Mouse (Mus musculus) cerebellum, postnatal 25 days (tissue): ENCODE measurements around the gene Rer1.

Experiments used
- DNase-seq, 2 experiments: peaks; one replicate each; pipeline ENCODE4 v3.0.0; 2021; ENCODE audit warnings: mixed read lengths in 2 of 2

Gene Rer1

DNA sequence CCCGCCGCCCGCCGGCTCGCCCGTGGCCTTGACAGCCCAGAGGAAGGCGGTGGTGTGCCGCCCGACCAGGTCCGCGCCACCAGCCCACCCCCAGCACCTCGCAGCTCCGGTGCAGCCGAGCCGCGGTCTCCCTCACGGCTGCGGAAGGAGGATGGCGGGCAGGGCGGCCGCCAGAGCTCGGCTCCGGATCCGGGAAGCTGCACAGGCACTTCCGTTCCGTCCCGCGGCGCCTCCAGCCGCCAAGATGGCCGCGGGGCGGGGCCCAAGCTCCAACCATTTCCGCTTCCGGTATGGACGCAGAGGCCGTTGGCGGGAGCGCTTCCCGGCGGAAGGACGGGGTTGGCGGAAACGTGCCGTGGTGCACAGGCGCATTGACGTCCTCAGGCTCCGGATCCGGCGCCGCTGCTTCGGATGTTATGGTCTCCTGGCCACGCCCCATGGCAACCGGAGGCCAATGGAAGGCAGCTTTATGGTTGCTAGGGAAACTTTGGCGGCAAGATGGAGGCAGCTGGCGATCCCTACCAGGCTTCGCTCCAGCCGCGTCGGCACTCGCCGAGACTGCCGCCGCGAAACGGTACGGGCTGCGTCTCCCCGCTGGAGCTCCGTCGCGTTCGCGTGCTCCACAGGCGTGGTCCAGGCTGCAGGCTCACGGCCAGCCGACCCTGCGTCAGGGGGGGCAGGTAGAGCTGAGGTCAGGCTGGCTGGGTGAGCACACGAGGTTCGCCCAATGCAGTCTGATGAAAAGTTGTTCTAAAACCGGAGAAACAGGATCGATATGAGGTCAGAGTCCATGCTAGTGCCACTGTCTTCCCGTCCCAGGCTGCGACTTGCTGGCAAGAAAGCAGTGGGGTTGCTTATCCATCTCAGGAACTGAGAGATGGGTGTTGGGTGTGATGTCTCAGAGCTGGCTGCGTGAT, at the start of gene Rer1, which contains the start of gene Morn1:
Gene Rer1 (minus strand): TSS at position 275 of the 917 bp plus-strand sequence.
Gene Morn1 (plus strand): TSS at position 470 of the 917 bp plus-strand sequence.
- DNase-seq = peak; percentile 100

DNA sequence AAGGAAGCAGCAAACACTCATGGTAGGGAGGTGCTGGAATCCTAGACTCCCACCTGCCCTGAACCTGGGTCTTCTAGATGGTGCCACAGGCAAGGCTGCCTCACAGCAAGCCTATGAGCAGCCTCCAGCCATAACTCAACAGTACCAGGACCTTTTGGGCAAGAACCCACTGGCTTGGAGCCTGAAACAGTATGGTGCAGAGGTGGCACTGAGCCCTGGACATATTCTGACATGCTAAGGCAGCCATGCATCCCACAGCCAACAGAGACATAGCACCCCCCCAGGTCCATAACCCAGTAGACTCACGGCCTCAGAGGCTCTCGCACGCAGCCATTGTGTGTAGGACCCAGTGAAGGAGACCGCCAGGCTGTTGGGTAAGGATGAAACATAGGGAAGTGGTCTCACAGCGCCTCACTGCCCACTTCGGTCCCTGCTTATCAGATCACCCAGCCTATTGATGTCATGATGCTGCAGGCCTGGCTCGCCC, 48.5 kb upstream of the Rer1 start:
- DNase-seq = peak in 1 of 2 experiments; percentile 40

GRCm38 (mm10) chr4:155133658-155134417, 47.7 kb upstream of the Rer1 start:
- DNase-seq = peak in 1 of 2 experiments; percentile 29

DNA sequence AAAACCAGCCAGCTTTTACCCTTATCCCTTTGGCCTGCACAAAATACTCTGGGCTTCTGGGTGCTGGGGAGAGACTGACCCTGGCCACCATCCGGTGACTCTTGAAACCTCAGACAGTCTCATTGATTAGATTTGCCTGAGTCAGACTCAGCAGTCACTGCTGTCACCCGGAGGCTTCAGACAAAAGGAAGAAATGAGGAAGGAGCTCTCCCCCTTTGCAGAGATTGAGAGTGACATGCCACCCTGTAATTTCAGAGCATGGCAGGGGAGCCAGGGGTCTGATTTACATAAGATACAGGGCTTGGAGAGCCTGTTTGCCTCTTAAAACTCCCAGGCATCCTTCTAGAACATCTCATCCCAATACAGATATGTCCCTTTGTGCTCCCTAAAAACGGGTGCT, 47.0 kb upstream of the Rer1 start:
- no peak for DNase-seq

DNA sequence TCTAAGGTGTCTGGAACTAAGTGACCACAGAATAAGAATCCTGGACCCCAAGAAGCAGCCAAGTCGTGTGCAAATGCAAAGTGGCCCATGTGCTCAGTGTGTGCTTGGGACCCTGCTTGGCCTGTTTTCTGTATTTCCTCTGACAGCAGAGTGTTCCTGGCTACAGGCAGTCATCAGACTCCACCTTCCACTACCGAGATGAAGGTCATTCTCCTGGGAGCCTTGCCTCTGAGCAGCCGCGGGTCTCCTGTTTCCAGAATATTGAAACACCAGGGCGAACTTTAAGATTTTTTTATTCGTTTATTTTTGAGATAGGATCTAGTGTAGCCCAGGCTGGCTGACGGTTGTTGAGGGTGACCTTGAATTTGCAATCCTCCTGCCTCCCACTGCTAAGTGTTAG, 44.4 kb upstream of the Rer1 start:
- no peak for DNase-seq

DNA sequence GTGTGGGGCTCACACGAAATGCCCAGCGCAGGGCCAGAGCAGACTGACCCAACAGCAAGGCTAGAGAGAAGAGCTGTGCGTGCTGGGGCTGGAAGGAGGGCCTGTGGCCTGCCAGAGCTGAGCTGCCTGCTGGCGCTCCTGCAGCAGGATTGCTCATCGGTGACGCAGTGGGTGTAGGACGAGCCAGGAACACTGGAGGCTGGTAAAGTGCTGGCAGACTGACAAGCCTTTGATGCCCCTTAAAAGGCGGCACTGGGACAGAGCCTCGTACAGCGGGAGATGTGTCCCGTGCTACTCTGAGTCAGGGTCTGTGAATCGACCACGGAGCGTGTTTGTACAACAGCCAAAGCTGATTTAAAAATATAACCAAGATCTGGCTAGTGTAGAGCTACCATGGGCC, 43.8 kb upstream of the Rer1 start:
- peak; percentile 87 to 88 for DNase-seq

GRCm38 (mm10) chr4:155129132-155129917, 43.1 kb upstream of the Rer1 start:
- DNase-seq = no peak

GRCm38 (mm10) chr4:155128411-155128810, 42.2 kb upstream of the Rer1 start:
- DNase-seq = no peak

GRCm38 (mm10) chr4:155126602-155127372, 40.6 kb upstream of the Rer1 start:
- no peak for DNase-seq

- no peak for DNase-seq
Measured at GRCm38 (mm10) chr4:155126194-155126593, 40.0 kb upstream of the Rer1 start.

DNA sequence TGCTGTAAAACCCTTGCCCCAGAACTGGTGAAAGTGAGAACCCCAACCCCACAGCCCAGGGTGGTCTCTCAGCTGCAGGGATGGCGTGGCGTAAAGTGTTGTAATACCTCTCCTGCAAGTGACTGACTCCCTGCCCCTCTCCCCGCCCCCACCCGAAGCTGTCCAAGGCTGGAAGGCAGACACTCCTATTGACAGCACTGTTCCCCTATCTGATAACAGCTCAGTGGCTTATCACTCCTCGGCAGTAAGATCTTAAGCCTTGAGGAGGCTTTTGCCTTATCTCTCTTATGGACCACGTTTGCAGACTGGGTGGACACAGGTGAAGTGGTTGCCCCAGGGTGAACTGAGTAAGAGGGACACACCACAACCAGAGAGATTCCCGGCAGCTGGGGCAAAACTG, 39.1 kb upstream of the Rer1 start:
- DNase-seq = no peak

GRCm38 (mm10) chr4:155123868-155124534, 37.8 kb upstream of the Rer1 start:
- no peak for DNase-seq

- peak; percentile 67 to 80 for DNase-seq
Measured at GRCm38 (mm10) chr4:155122444-155123040, 36.4 kb upstream of the Rer1 start.

GRCm38 (mm10) chr4:155121915-155122443, 35.8 kb upstream of the Rer1 start:
- no peak for DNase-seq

GRCm38 (mm10) chr4:155121222-155121621, 35.0 kb upstream of the Rer1 start:
- DNase-seq = no peak

GRCm38 (mm10) chr4:155120583-155120982, 34.4 kb upstream of the Rer1 start:
- DNase-seq = no peak

- no peak for DNase-seq
Measured at GRCm38 (mm10) chr4:155120038-155120437, 33.9 kb upstream of the Rer1 start.

DNA sequence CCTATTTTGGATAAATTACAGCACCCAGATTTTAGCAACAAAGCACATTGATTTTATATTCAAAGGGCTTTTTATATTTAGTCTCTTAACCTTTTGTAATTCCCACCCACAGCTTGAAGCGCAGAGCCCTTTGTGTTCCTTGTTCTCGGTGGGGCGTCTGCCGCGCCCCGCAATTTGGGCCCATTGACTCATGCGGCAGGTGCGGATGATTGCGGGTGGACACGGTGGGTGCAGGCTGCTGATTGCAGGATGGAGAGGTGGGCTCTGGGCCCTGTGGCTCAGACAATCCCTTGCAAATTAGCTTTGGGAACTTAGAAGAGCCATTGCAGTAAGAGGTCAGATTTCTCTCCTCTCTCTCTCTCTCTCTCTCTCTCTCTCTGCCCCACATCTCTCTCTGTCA, 32.1 kb upstream of the Rer1 start:
- no peak for DNase-seq

- no peak for DNase-seq
Measured at GRCm38 (mm10) chr4:155117396-155117978, 31.3 kb upstream of the Rer1 start.

GRCm38 (mm10) chr4:155116607-155117006, 30.4 kb upstream of the Rer1 start:
- DNase-seq = no peak
